In the genomic region with DNA sequence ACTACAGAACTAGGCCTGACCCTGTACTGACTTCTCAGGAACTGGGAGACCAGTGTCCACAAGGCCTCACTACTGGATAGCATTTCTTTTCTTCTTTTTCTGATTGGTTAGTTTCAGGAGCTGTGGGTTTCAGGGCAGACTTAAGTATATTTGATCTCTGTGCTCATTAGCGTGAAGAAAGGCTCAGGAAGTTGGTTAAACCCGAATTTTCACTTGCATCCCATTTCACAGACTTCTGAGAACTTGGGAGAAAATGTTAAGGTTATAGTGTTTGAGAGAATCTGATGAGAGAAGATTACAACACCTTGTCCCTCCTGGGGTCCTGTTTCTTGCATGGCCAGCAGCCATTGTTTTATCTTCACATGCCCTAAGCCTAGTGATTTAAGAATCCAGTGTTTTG, we compare ENCODE assay signal across 9 mouse cellular contexts. TPM values are rescaled to one million over a fixed set of nuclear protein-coding genes. Genes with fewer than 3 reads are reported as not detected.
A peak's percentile ranks its signal among the peaks of the same experiment; 100 is the strongest.
DNase-seq lines count a peak whose midpoint lies in the region; ATAC-seq lines count a peak whose summit lies in the region.
"Had no signal": no experiment of that assay in that cellular context is flagged by ENCODE, and none has a peak within 500 bp of the region (broad histone marks: within the 10 kb centered on the region; RNA-seq: fewer than 3 reads in every experiment).

No protein-coding gene starts in this region.

- H3K36me3 ChIP-seq in kidney, embryonic 15.5 days = no peaks in the 10 kb centered on the region
- H3K36me3 ChIP-seq in embryonic facial prominence, embryonic 14.5 days (ENCODE audit: control insufficient read depth, insufficient read depth, low read length) = no peaks in the 10 kb centered on the region
- no peaks in the 10 kb centered on the region for H3K36me3 ChIP-seq in hindbrain, embryonic 15.5 days
- H3K36me3 ChIP-seq in midbrain, embryonic 15.5 days (replicated peaks) = no peaks in the 10 kb centered on the region

- peaks cover 25% of the 10 kb centered on the region for H3K4me1 ChIP-seq in kidney, embryonic 15.5 days
- H3K4me1 ChIP-seq in embryonic facial prominence, embryonic 14.5 days (ENCODE audit: control insufficient read depth, insufficient read depth, low read length) = peaks cover 20% of the 10 kb centered on the region
- peaks cover 19% of the 10 kb centered on the region for H3K4me1 ChIP-seq in hindbrain, embryonic 15.5 days (replicated peaks)
- peaks cover 28% of the 10 kb centered on the region for H3K4me1 ChIP-seq in midbrain, embryonic 15.5 days

- DNase-seq in kidney, postnatal 10 days = no peak
- no peak for DNase-seq in embryonic facial prominence, embryonic 14.5 days (ENCODE audit: low spot score)
- DNase-seq in cerebellum, adult 9-11 months = no peak
- no peak for DNase-seq in gastrocnemius, postnatal 10 days

- H3K9ac ChIP-seq in kidney, embryonic 15.5 days = no peak overlapping the region
- 0 out of 2 replicates have a peak overlapping the region, but pooled peaks have one; percentile 11 for H3K9ac ChIP-seq in embryonic facial prominence, embryonic 14.5 days (ENCODE audit: low read depth, low read length)
- H3K9ac ChIP-seq in hindbrain, embryonic 15.5 days = no peak overlapping the region
- no peak overlapping the region for H3K9ac ChIP-seq in midbrain, embryonic 15.5 days

- 26% methylated on average over 2 of the region's 2 CpGs for WGBS in kidney, embryonic 15.5 days
- WGBS in embryonic facial prominence, embryonic 14.5 days = 23% methylated on average over 2 of the region's 2 CpGs
- WGBS in hindbrain, embryonic 15.5 days = 47% methylated on average over 2 of the region's 2 CpGs
- WGBS in midbrain, embryonic 15.5 days = 34% methylated on average over 2 of the region's 2 CpGs

- H3K9me3 ChIP-seq in kidney, embryonic 15.5 days (replicated peaks) = no peaks in the 10 kb centered on the region
- no peaks in the 10 kb centered on the region for H3K9me3 ChIP-seq in embryonic facial prominence, embryonic 14.5 days (ENCODE audit: control insufficient read depth, low read length)
- H3K9me3 ChIP-seq in hindbrain, embryonic 15.5 days = no peaks in the 10 kb centered on the region
- H3K9me3 ChIP-seq in midbrain, embryonic 15.5 days = no peaks in the 10 kb centered on the region

- ATAC-seq in kidney, embryonic 15.5 days (replicated peaks; ENCODE audit: low FRiP score) = no peak
- ATAC-seq in embryonic facial prominence, embryonic 14.5 days (ENCODE audit: low read depth) = no peak
- ATAC-seq in hindbrain, embryonic 15.5 days (ENCODE audit: low FRiP score, low read depth) = no peak
- ATAC-seq in midbrain, embryonic 15.5 days (replicated peaks) = no peak
- ATAC-seq in inflammation-experienced regulatory T-cells, adult 6 months = no peak

- H3K27me3 ChIP-seq in kidney, embryonic 15.5 days = no peaks in the 10 kb centered on the region
- H3K27me3 ChIP-seq in embryonic facial prominence, embryonic 14.5 days (replicated peaks; ENCODE audit: control insufficient read depth, insufficient read depth, low read length) = no peaks in the 10 kb centered on the region
- H3K27me3 ChIP-seq in hindbrain, embryonic 15.5 days = no peaks in the 10 kb centered on the region
- H3K27me3 ChIP-seq in midbrain, embryonic 15.5 days (replicated peaks) = peaks cover 4% of the 10 kb centered on the region; the same call in 1 of the 2 replicates
- H3K27me3 ChIP-seq: CH12.LX had no signal

- H3K4me3 ChIP-seq in kidney, embryonic 15.5 days (replicated peaks) = peak overlapping the region; percentile 80
- no peak overlapping the region for H3K4me3 ChIP-seq in embryonic facial prominence, embryonic 14.5 days (ENCODE audit: low read depth, low read length)
- 0 out of 2 replicates have a peak overlapping the region, but pooled peaks have one; percentile 58 for H3K4me3 ChIP-seq in hindbrain, embryonic 15.5 days
- H3K4me3 ChIP-seq in midbrain, embryonic 15.5 days = no peak overlapping the region

- H3K27ac ChIP-seq in kidney, embryonic 15.5 days = peak overlapping the region; percentile 98
- H3K27ac ChIP-seq in embryonic facial prominence, embryonic 14.5 days (replicated peaks; ENCODE audit: low read depth, low read length) = no peak overlapping the region; the same call in 1 of the 2 replicates
- H3K27ac ChIP-seq in hindbrain, embryonic 15.5 days (replicated peaks) = no peak overlapping the region
- H3K27ac ChIP-seq in midbrain, embryonic 15.5 days = no peak overlapping the region

- peak overlapping the region; percentile 83 for H3K4me2 ChIP-seq in kidney, embryonic 15.5 days
- peak overlapping the region; percentile 72 for H3K4me2 ChIP-seq in embryonic facial prominence, embryonic 14.5 days (ENCODE audit: low read depth, low read length)
- H3K4me2 ChIP-seq in hindbrain, embryonic 15.5 days = peak overlapping the region; percentile 67
- peak overlapping the region; percentile 89; the same call in 1 of the 2 replicates for H3K4me2 ChIP-seq in midbrain, embryonic 15.5 days

RNA-seq across cellular contexts. Expression of a gene that starts 0.8 kb away (rescaled TPM):
- 66.2 and 66.3 TPM in 2 replicates for polyA plus RNA-seq in kidney, embryonic 15.5 days (2015; fragmentation: Nextera tagmentation; extraction: Ambion mirVana)
- 42.5 and 51.2 TPM in 2 replicates for polyA plus RNA-seq in embryonic facial prominence, embryonic 14.5 days (2014; fragmentation: Nextera tagmentation; extraction: Ambion mirVana)
- 19.6 and 22.1 TPM in 2 replicates for polyA plus RNA-seq in hindbrain, embryonic 15.5 days (2015; fragmentation: Nextera tagmentation; extraction: Ambion mirVana)
- polyA plus RNA-seq in midbrain, embryonic 15.5 days (2015; fragmentation: Nextera tagmentation; extraction: Ambion mirVana) = 20.5 and 21.1 TPM in 2 replicates
- 10 to 100 TPM; 14.4 to 17.5 TPM for total RNA-seq in gastrocnemius, postnatal 10 days (2021)
- polyA plus RNA-seq in inflammation-experienced regulatory T-cells, adult 6 months (2017; shearing (Covaris generic)) = under 1 TPM in 1 of 3 experiments, not detected in 2; 0.17 TPM
- total RNA-seq: CH12.LX had no signal

Comparison
In these comparisons a context has a peak if more than half of its experiments do, and no peak if none do; other contexts are left out.
1. H3K4me3 ChIP-seq: peak in kidney, embryonic 15.5 days (single experiment) and hindbrain, embryonic 15.5 days (single experiment); none in embryonic facial prominence, embryonic 14.5 days (single experiment) and midbrain, embryonic 15.5 days (single experiment).
2. RNA of a gene that starts 0.8 kb away (polyA plus RNA-seq): 66.2 to 66.3 TPM in kidney, embryonic 15.5 days, 42.5 to 51.2 TPM in embryonic facial prominence, embryonic 14.5 days, 20.5 to 21.1 TPM in midbrain, embryonic 15.5 days and 19.6 to 22.1 TPM in hindbrain, embryonic 15.5 days; 0.17 TPM in inflammation-experienced regulatory T-cells, adult 6 months; every median in the first group is over 10 times any median in the second.
3. Peak in every context shown above with its lines, with median percentiles within 50 percentile points of each other: H3K4me2 ChIP-seq.